Mouse (Mus musculus): ENCODE measurements at regions not wholly inside any gene's neighbourhood (a gene's known extent, or its start where the extent isn't known, plus 50 kb on each side); places are given as distances from the start of the nearest gene placed in this dataset.

DNA sequence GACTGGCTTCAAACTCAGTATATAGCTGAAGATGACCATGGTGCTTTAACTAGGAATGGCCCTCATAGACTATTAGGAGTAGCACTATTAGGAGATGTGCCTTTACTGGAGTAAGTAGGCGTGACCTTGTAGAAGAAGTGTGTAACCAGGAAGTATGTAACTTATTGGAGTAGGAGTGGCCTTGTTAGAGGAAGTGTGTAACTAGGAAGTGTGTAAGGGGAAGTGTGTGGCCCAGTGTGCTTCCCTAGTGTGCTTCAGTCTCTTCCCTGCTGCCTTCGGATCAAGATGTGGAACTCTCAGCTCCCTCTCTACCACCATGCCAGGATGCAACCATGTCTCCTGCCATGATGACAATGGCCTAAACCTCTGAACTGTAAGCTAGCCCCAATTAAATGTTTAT lies 151.0 kb upstream of the Zfp462 start:
- DNase-seq (ENCODE audit: low spot score) (no peak), ATAC-seq (ENCODE audit: extremely low read depth, insufficient number of reproducible peaks, low FRiP score, poor library complexity, severe bottlenecking) (no peak)
- no peak overlapping the region for H3K4me3 ChIP-seq (ENCODE audit: low read depth, low read length)
- no peaks in the 10 kb centered on the region for H3K27me3 ChIP-seq (ENCODE audit: insufficient read depth, low read length)
- H3K36me3 ChIP-seq (replicated peaks): no peaks in the 10 kb centered on the region
- TF ChIP-seq GATA1 (IDR thresholded peaks at IDR 0.05; ENCODE audit: borderline replicate concordance, low read length) (no peak), POLR2AphosphoS5 (IDR thresholded peaks at IDR 0.05; ENCODE audit: insufficient replicate concordance, low read depth, low read length) (no peak), TAL1 (conservative IDR thresholded peaks at IDR 0.05; ENCODE audit: low read depth, low read length) (no peak), GATA2 (IDR thresholded peaks at IDR 0.05; ENCODE audit: borderline replicate concordance, low read depth, low read length) (no peak), CTCF (IDR thresholded peaks at IDR 0.05; ENCODE audit: low read depth, low read length) (no peak)
- H3K9me3 ChIP-seq (replicated peaks): peaks cover 42% of the 10 kb centered on the region
- H3K4me1 ChIP-seq (ENCODE audit: insufficient read depth, low read depth, low read length): no peaks in the 10 kb centered on the region

DNA sequence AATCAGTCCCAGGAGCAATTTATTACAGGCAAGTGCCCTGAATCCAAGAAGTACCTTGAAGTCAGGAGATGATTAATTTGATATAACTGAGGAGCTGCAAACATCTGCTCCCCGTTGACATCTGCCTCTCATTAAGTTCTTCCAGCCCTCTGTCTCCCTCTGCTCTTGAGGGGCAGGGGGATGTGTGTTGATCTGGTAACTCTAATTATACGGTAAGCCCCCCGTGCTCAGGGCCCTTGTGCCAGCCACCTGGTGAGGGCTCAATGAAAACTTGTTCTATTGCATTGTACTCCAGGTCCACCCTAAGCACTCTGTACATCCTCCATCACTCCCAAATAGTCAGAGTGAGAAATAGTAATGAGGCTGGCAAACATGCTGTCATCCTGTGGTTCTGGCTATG lies 149.6 kb upstream of the Zfp462 start:
- no peak for ATAC-seq (ENCODE audit: extremely low read depth, insufficient number of reproducible peaks, low FRiP score, poor library complexity, severe bottlenecking)
- TF ChIP-seq GATA1 (IDR thresholded peaks at IDR 0.05; ENCODE audit: borderline replicate concordance, low read length): no peak
- TF ChIP-seq POLR2AphosphoS5 (IDR thresholded peaks at IDR 0.05; ENCODE audit: insufficient replicate concordance, low read depth, low read length): no peak
- TF ChIP-seq GATA2 (IDR thresholded peaks at IDR 0.05; ENCODE audit: borderline replicate concordance, low read depth, low read length): no peak
- Histone ChIP-seq H3K4me3 (ENCODE audit: low read depth, low read length) (no peak overlapping the region), H3K4me1 (ENCODE audit: insufficient read depth, low read depth, low read length) (no peaks in the 10 kb centered on the region), H3K27me3 (ENCODE audit: insufficient read depth, low read length) (no peaks in the 10 kb centered on the region), H3K36me3 (replicated peaks) (no peaks in the 10 kb centered on the region), H3K9me3 (replicated peaks) (peaks cover 43% of the 10 kb centered on the region)
- no peak for DNase-seq (ENCODE audit: low spot score)

DNA sequence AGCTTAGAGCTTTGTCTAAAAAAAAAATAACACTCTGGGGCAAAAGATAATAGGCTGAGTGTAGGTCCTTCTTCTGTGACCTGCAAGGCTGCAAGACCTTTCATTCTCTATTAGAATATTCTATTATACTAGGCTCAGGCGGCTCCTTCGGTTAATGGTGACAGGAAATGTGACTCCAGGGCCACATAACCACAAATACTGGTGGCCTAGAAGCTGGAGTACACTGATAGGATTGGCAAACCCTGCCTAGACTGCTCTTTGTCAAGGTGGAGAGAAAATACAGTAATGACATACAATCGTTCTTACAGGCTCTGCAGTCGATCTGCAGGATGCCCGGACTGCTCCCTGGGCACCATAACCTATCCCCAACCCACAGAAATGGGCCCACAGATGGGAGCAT lies 146.3 kb upstream of the Zfp462 start:
- Histone ChIP-seq H3K27me3 (ENCODE audit: insufficient read depth, low read length) (no peaks in the 10 kb centered on the region), H3K4me3 (ENCODE audit: low read depth, low read length) (no peak overlapping the region), H3K36me3 (replicated peaks) (no peaks in the 10 kb centered on the region), H3K9me3 (replicated peaks) (peaks cover 36% of the 10 kb centered on the region), H3K4me1 (ENCODE audit: insufficient read depth, low read depth, low read length) (no peaks in the 10 kb centered on the region)
- ATAC-seq (ENCODE audit: extremely low read depth, insufficient number of reproducible peaks, low FRiP score, poor library complexity, severe bottlenecking) (no peak), DNase-seq (ENCODE audit: low spot score) (no peak)
- TF ChIP-seq TAL1 (conservative IDR thresholded peaks at IDR 0.05; ENCODE audit: low read depth, low read length): no peak
- no peak for TF ChIP-seq CTCF (IDR thresholded peaks at IDR 0.05; ENCODE audit: low read depth, low read length)
- no peak for TF ChIP-seq POLR2AphosphoS5 (IDR thresholded peaks at IDR 0.05; ENCODE audit: insufficient replicate concordance, low read depth, low read length)
- TF ChIP-seq GATA2 (IDR thresholded peaks at IDR 0.05; ENCODE audit: borderline replicate concordance, low read depth, low read length): no peak
- no peak for TF ChIP-seq GATA1 (IDR thresholded peaks at IDR 0.05; ENCODE audit: borderline replicate concordance, low read length)

DNA sequence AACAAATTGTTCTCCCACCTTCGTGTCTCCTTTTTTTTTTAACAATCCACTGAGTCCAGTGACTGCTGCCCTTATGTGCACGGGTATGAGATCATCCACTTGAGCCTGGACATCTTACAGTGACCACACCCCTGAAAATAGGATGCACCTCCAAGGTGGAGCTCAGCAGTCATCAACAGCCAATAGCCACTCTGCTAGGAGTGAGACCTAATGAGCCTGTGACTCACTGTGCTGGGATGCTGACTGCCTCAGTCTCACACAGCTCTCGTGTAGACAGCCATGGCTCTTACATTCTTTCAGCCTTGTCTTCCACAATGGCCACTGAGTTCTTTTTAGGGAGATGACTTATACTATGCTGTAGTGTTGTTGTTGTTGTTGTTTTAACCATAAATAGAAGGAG lies 133.7 kb upstream of the Zfp462 start:
- Histone ChIP-seq H3K4me1 (ENCODE audit: insufficient read depth, low read depth, low read length) (no peaks in the 10 kb centered on the region), H3K27me3 (ENCODE audit: insufficient read depth, low read length) (no peaks in the 10 kb centered on the region), H3K36me3 (replicated peaks) (no peaks in the 10 kb centered on the region), H3K9me3 (replicated peaks) (peaks cover 22% of the 10 kb centered on the region), H3K4me3 (ENCODE audit: low read depth, low read length) (no peak overlapping the region)
- DNase-seq (ENCODE audit: low spot score): no peak
- ATAC-seq (ENCODE audit: extremely low read depth, insufficient number of reproducible peaks, low FRiP score, poor library complexity, severe bottlenecking): no peak
- TF ChIP-seq POLR2AphosphoS5 (IDR thresholded peaks at IDR 0.05; ENCODE audit: insufficient replicate concordance, low read depth, low read length) (no peak), CTCF (IDR thresholded peaks at IDR 0.05; ENCODE audit: low read depth, low read length) (no peak), GATA2 (IDR thresholded peaks at IDR 0.05; ENCODE audit: borderline replicate concordance, low read depth, low read length) (no peak), TAL1 (conservative IDR thresholded peaks at IDR 0.05; ENCODE audit: low read depth, low read length) (no peak), GATA1 (IDR thresholded peaks at IDR 0.05; ENCODE audit: borderline replicate concordance, low read length) (no peak)

DNA sequence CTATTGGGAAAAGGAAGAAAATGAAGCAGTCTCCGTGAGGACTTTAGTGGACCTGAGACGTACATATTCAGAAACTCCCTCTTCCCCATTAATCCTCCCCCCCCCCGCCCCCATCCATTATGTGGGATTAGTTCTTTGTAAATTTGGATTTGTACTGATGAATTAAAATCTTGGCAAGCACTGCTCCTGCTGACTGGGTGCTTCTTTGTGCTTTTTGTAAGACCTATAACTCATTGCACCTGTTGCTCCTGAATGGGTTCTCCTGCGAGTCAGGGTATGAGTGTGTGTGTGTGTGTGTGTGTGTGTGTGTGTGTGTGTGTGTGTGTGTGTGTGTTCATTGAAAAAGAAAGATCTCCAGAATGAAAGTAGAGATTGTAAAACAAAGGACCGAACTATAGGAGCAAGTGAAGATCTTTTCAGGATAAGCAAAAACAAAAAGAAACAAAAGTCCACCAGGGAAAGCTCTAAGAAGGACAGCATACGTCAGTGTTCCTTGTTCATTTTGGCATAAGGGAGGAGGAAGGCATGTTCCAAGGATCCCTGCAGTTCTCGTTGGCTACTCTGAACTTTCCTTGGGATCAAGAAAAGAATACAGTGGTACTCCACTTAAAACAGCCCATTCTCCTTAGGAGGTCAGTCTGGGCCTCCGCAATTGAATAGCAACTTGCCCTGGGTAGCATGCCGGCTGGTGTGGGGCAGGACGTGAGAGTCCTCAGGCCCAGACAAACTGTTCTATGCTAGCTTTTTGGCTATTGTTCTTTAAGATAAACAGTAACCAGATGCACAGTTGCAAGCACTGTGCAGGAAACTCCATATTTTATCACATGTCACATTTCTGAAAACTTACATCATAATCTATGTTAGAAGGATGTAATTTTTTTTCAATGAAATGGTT lies 131.9 kb upstream of the Zfp462 start:
- DNase-seq (ENCODE audit: low spot score) (no peak), ATAC-seq (ENCODE audit: extremely low read depth, insufficient number of reproducible peaks, low FRiP score, poor library complexity, severe bottlenecking) (no peak)
- TF ChIP-seq GATA2 (IDR thresholded peaks at IDR 0.05; ENCODE audit: borderline replicate concordance, low read depth, low read length) (no peak), POLR2AphosphoS5 (IDR thresholded peaks at IDR 0.05; ENCODE audit: insufficient replicate concordance, low read depth, low read length) (no peak), TAL1 (conservative IDR thresholded peaks at IDR 0.05; ENCODE audit: low read depth, low read length) (no peak), GATA1 (IDR thresholded peaks at IDR 0.05; ENCODE audit: borderline replicate concordance, low read length) (no peak), CTCF (IDR thresholded peaks at IDR 0.05; ENCODE audit: low read depth, low read length) (no peak)

DNA sequence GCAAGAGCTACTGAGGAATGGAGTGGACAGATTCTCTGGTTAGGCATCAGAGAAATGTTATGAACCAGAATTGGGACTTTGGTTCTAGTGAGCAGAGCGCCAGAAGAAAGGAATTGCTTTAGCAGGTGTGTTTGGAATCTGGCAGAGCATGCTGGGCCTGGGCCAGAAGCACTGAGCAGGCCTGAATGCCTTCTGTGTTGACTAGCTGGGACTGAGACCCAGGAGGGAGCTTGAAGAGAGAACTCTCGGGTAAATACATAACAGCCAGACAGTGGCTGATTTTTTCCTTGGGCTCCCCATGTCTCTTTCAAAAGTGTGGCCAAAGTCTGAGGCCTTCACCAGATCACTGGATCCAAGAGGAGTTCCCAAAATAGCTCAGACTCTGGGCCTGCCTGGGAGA lies 107.5 kb upstream of the Zfp462 start:
- peaks cover 47% of the 10 kb centered on the region for H3K9me3 ChIP-seq (replicated peaks)
- no peaks in the 10 kb centered on the region for H3K27me3 ChIP-seq (ENCODE audit: insufficient read depth, low read length)
- no peaks in the 10 kb centered on the region for H3K36me3 ChIP-seq (replicated peaks)
- DNase-seq (ENCODE audit: low spot score): no peak
- H3K4me3 ChIP-seq (ENCODE audit: low read depth, low read length): no peak overlapping the region
- TF ChIP-seq CTCF (IDR thresholded peaks at IDR 0.05; ENCODE audit: low read depth, low read length) (no peak), GATA1 (IDR thresholded peaks at IDR 0.05; ENCODE audit: borderline replicate concordance, low read length) (no peak)
- ATAC-seq (ENCODE audit: extremely low read depth, insufficient number of reproducible peaks, low FRiP score, poor library complexity, severe bottlenecking): no peak
- H3K4me1 ChIP-seq (ENCODE audit: insufficient read depth, low read depth, low read length): no peaks in the 10 kb centered on the region

More for the DNA sequence above, 131.9 kb upstream of the Zfp462 start:
- H3K9me3 ChIP-seq (replicated peaks): peaks cover 22% of the 10 kb centered on the region
- H3K36me3 ChIP-seq (replicated peaks): no peaks in the 10 kb centered on the region
- no peaks in the 10 kb centered on the region for H3K4me1 ChIP-seq (ENCODE audit: insufficient read depth, low read depth, low read length)
- H3K27me3 ChIP-seq (ENCODE audit: insufficient read depth, low read length): no peaks in the 10 kb centered on the region
- H3K4me3 ChIP-seq (ENCODE audit: low read depth, low read length): no peak overlapping the region

All from G1E (cell line).